Mouse (Mus musculus): Measurements from ENCODE around the gene Dgcr2. TPM values are rescaled to one million over a fixed set of nuclear protein-coding genes. Genes with fewer than 3 reads are reported as not detected.

The Dgcr2 gene
- polyA plus RNA-seq, 1 experiment from 2014 or later: 85.6 TPM

DNA sequence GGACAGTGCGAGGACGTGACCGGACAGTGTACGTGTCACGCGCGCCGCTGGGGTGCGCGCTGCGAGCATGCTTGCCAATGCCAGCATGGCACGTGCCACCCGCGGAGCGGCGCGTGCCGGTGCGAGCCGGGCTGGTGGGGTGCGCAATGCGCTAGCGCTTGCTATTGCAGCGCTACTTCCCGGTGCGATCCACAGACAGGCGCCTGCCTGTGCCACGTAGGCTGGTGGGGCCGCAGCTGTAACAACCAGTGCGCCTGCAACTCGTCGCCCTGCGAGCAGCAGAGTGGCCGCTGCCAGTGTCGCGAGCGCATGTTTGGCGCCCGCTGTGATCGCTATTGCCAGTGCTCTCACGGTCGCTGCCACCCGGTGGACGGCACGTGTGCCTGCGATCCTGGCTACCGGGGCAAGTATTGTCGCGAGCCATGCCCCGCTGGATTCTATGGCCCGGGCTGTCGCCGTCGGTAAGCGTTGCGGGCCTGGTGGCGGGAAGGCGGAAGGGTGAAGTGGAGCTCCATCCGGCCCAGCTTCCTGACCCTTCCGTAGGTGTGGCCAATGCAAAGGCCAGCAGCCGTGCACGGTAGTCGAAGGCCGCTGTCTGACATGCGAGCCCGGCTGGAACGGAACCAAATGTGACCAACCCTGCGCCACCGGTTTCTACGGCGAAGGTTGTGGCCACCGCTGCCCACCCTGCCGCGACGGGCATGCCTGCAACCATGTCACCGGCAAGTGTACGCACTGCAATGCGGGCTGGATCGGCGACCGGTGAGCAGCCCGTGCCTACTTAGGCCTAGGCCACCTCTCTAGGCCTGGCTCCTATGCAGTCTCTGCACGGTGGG is 95.3 kb downstream of the Dgcr2 start:
- no peaks in the 10 kb centered on the region for H3K9me3 ChIP-seq (replicated peaks)
- H3K4me2 ChIP-seq: peak overlapping the region; percentile 63
- WGBS: under 1% methylated on average over 83 of the region's 83 CpGs
- ATAC-seq: no peak
- peaks cover 89% of the 10 kb centered on the region for H3K27me3 ChIP-seq
- no peaks in the 10 kb centered on the region for H3K36me3 ChIP-seq (ENCODE audit: poor library complexity, severe bottlenecking)
- peaks cover 48% of the 10 kb centered on the region for H3K4me1 ChIP-seq
- no peak overlapping the region for H3K27ac ChIP-seq
- H3K4me3 ChIP-seq: peak overlapping the region; percentile 38
- H3K9ac ChIP-seq: peak overlapping the region; percentile 52

DNA sequence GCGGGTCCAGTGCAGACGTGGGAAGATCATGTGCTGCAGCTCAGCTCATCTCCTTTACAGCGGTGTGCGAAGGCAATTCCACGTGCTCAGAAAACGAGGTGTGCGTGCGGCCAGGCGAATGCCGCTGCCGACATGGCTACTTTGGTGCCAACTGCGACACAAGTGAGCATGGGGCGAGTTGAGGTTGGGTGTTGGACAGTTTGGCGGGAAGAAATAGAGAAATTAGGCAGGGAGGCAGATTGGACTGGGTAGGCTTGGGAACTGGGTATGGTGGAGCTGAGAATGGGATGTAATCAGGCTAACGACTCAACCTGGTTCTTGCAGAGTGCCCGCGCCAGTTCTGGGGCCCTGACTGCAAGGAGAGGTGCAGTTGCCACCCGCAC is 95.9 kb downstream of the Dgcr2 start:
- Histone ChIP-seq H3K9ac (peak overlapping the region; percentile 18; the same call in 1 of the 2 replicates), H3K4me1 (peaks cover 54% of the 10 kb centered on the region), H3K27me3 (peaks cover 92% of the 10 kb centered on the region), H3K4me3 (peak overlapping the region; percentile 38), H3K4me2 (peak overlapping the region; percentile 63), H3K9me3 (replicated peaks) (no peaks in the 10 kb centered on the region), H3K27ac (no peak overlapping the region), H3K36me3 (ENCODE audit: poor library complexity, severe bottlenecking) (no peaks in the 10 kb centered on the region)
- WGBS: 1% methylated on average over 18 of the region's 18 CpGs
- ATAC-seq: no peak

DNA sequence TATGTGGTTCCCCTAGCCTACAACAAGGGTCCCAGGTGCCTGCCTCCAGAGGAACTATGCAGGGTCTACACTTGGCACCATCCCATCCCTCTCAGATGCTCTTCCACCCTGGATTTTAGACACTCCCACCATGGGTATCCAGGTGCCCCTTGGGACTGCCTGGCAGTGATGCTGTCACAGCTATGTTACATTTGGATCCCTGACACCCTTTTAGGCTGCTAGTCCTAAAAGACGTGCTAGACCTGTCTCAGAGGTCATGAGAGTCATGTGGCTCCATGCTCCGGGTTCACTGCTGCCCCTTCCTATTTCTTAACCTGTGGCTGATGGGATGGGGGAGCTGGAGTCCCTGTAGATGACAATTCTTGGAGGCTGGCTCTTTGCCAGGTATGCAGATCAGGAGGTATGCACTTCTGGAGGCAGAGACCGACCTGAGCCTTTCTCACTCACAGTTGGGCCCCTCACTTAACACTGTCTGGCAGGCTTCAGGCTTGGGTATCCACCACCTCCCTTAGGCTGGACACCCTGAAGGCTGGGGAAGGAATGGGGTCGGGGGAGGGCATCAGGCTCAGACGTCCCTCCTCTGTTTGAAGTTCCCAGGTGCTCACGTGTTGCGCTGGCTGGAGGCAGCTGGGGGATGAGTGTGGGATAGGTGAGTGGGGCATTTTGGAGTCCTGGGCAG is 96.4 kb downstream of the Dgcr2 start:
- peaks cover 98% of the 10 kb centered on the region for H3K27me3 ChIP-seq
- no peak overlapping the region for H3K9ac ChIP-seq
- H3K4me1 ChIP-seq: peaks cover 56% of the 10 kb centered on the region
- no peak overlapping the region for H3K4me3 ChIP-seq
- WGBS: 4% methylated on average over 7 of the region's 7 CpGs
- no peak overlapping the region for H3K27ac ChIP-seq
- H3K36me3 ChIP-seq (ENCODE audit: poor library complexity, severe bottlenecking): no peaks in the 10 kb centered on the region
- no peak for ATAC-seq
- H3K4me2 ChIP-seq: peak overlapping the region; percentile 63; the same call in 1 of the 2 replicates
- no peaks in the 10 kb centered on the region for H3K9me3 ChIP-seq (replicated peaks)

GRCm38 (mm10) chr16:17799584-17799983 is 98.8 kb downstream of the Dgcr2 start:
- ATAC-seq: no peak
- Histone ChIP-seq H3K4me1 (peaks cover 47% of the 10 kb centered on the region), H3K27ac (no peak overlapping the region), H3K4me3 (no peak overlapping the region), H3K27me3 (peaks cover 94% of the 10 kb centered on the region), H3K9ac (no peak overlapping the region), H3K36me3 (ENCODE audit: poor library complexity, severe bottlenecking) (no peaks in the 10 kb centered on the region), H3K9me3 (replicated peaks) (no peaks in the 10 kb centered on the region), H3K4me2 (no peak overlapping the region)

- no peaks in the 10 kb centered on the region for H3K9me3 ChIP-seq (replicated peaks)
- H3K36me3 ChIP-seq (ENCODE audit: poor library complexity, severe bottlenecking): peaks cover under 1% of the 10 kb centered on the region; the same call in 1 of the 2 replicates
- peak; percentile 29; the same call in 1 of the 2 replicates for ATAC-seq
- WGBS: 1% methylated on average over 36 of the region's 45 CpGs
- H3K27ac ChIP-seq: no peak overlapping the region
- peaks cover 37% of the 10 kb centered on the region for H3K4me1 ChIP-seq
- H3K27me3 ChIP-seq: peaks cover 84% of the 10 kb centered on the region
- peak overlapping the region; percentile 50 for H3K4me3 ChIP-seq
- H3K9ac ChIP-seq: peak overlapping the region; percentile 36
- peak overlapping the region; percentile 82 for H3K4me2 ChIP-seq
Measured at GRCm38 (mm10) chr16:17798321-17799180, 99.8 kb downstream of the Dgcr2 start.

GRCm38 (mm10) chr16:17797812-17798311 is 100.5 kb downstream of the Dgcr2 start:
- ATAC-seq: no peak
- peaks cover 77% of the 10 kb centered on the region for H3K27me3 ChIP-seq
- H3K27ac ChIP-seq: no peak overlapping the region
- peaks cover 7% of the 10 kb centered on the region; the same call in 1 of the 2 replicates for H3K36me3 ChIP-seq (ENCODE audit: poor library complexity, severe bottlenecking)
- peak overlapping the region; percentile 50 for H3K4me3 ChIP-seq
- peak overlapping the region; percentile 82 for H3K4me2 ChIP-seq
- H3K9me3 ChIP-seq (replicated peaks): no peaks in the 10 kb centered on the region
- 2% methylated on average over 29 of the region's 29 CpGs for WGBS
- peaks cover 30% of the 10 kb centered on the region for H3K4me1 ChIP-seq
- H3K9ac ChIP-seq: peak overlapping the region; percentile 36; the same call in 1 of the 2 replicates

- Histone ChIP-seq H3K9ac (peak within 1 kb of the TSS; percentile 71), H3K4me2 (peak within 1 kb of the TSS; percentile 82), H3K4me1 (peaks cover 23% of the 10 kb centered on the region), H3K27me3 (peaks cover 70% of the 10 kb centered on the region), H3K27ac (no peak within 1 kb of the TSS), H3K36me3 (ENCODE audit: poor library complexity, severe bottlenecking) (peaks cover 14% of the 10 kb centered on the region), H3K9me3 (replicated peaks) (no peaks in the 10 kb centered on the region), H3K4me3 (peak within 1 kb of the TSS; percentile 50)
- WGBS: under 1% methylated on average over 54 of the region's 81 CpGs
- ATAC-seq: peak; percentile 50; the same call in 1 of the 2 replicates
Measured at GRCm38 (mm10) chr16:17796971-17797811, 101.2 kb downstream of the Dgcr2 start, which contains the start of gene Scarf2. Gene Scarf2, plus strand, starts transcription at chr16:17797282.

- Histone ChIP-seq H3K4me2 (peak overlapping the region; percentile 82), H3K27me3 (peaks cover 64% of the 10 kb centered on the region), H3K27ac (no peak overlapping the region), H3K9ac (peak overlapping the region; percentile 71), H3K4me3 (peak overlapping the region; percentile 50), H3K4me1 (peaks cover 22% of the 10 kb centered on the region), H3K36me3 (ENCODE audit: poor library complexity, severe bottlenecking) (peaks cover 21% of the 10 kb centered on the region), H3K9me3 (replicated peaks) (no peaks in the 10 kb centered on the region)
- no peak for ATAC-seq
Measured at GRCm38 (mm10) chr16:17796519-17796918, 101.8 kb downstream of the Dgcr2 start.

GRCm38 (mm10) chr16:17795643-17796042 is 102.7 kb downstream of the Dgcr2 start:
- no peak overlapping the region for H3K27ac ChIP-seq
- no peak overlapping the region for H3K9ac ChIP-seq
- peaks cover 22% of the 10 kb centered on the region for H3K4me1 ChIP-seq
- H3K36me3 ChIP-seq (ENCODE audit: poor library complexity, severe bottlenecking): peaks cover 28% of the 10 kb centered on the region
- no peak overlapping the region for H3K4me3 ChIP-seq
- WGBS: 65% methylated on average over 5 of the region's 5 CpGs
- no peak overlapping the region for H3K4me2 ChIP-seq
- no peaks in the 10 kb centered on the region for H3K9me3 ChIP-seq (replicated peaks)
- ATAC-seq: no peak
- peaks cover 55% of the 10 kb centered on the region for H3K27me3 ChIP-seq

DNA sequence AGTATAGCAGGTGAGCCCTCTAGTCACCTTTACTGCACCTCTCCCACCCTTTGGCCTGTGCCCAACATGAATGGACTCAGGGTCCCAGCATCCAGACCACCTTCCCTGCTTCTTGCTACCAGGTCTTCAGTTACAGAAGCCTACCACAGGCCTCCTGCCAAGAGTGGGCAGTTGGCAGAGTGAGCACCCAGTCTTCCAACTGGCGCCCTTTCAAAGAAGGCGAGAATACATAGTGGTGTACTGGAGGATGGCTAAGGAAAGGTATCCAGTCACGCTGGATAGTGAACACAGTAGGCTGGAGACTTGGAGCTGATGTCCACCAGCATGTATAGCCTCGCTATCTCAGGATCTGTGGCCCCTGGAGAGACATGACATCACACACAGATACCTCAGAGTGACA is 104.3 kb downstream of the Dgcr2 start:
- WGBS: 82% methylated on average over 4 of the region's 4 CpGs
- ATAC-seq: no peak

GRCm38 (mm10) chr16:17792728-17793127 is 105.6 kb downstream of the Dgcr2 start:
- Histone ChIP-seq H3K27me3 (peaks cover 27% of the 10 kb centered on the region), H3K4me3 (no peak overlapping the region), H3K4me2 (no peak overlapping the region), H3K36me3 (ENCODE audit: poor library complexity, severe bottlenecking) (peaks cover 49% of the 10 kb centered on the region), H3K4me1 (peaks cover 11% of the 10 kb centered on the region), H3K9me3 (replicated peaks) (no peaks in the 10 kb centered on the region), H3K9ac (no peak overlapping the region), H3K27ac (no peak overlapping the region)
- ATAC-seq: no peak
- WGBS: 67% methylated on average over 3 of the region's 3 CpGs

More for the DNA sequence above, 104.3 kb downstream of the Dgcr2 start:
- Histone ChIP-seq H3K27ac (no peak overlapping the region), H3K4me1 (peaks cover 22% of the 10 kb centered on the region), H3K27me3 (peaks cover 40% of the 10 kb centered on the region), H3K9ac (no peak overlapping the region), H3K4me2 (no peak overlapping the region), H3K36me3 (ENCODE audit: poor library complexity, severe bottlenecking) (peaks cover 41% of the 10 kb centered on the region), H3K9me3 (replicated peaks) (no peaks in the 10 kb centered on the region), H3K4me3 (no peak overlapping the region)
